In genomic region chr7:71560296-71560936, GRCm38 (mm10) we compare ENCODE assay signal across 23 mouse cellular contexts.
A peak's percentile ranks its signal among the peaks of the same experiment; 100 is the strongest.
DNase-seq lines count a peak whose midpoint lies in the region; ATAC-seq lines count a peak whose summit lies in the region.
"Had no signal": no experiment of that assay in that cellular context is flagged by ENCODE, and none has a peak within 500 bp of the region (broad histone marks: within the 10 kb centered on the region; RNA-seq: fewer than 3 reads in every experiment).

No protein-coding gene starts in this region.

- WGBS in heart, embryonic 12.5 days: 54% methylated on average over 2 of the region's 2 CpGs
- 12% methylated on average over 2 of the region's 2 CpGs for WGBS in limb, embryonic 11.5 days
- WGBS in limb, embryonic 10.5 days: 32% methylated on average over 2 of the region's 2 CpGs
- WGBS in forebrain, embryonic 14.5 days: 57% methylated on average over 2 of the region's 2 CpGs

- no peaks in the 10 kb centered on the region for H3K4me1 ChIP-seq in heart, embryonic 12.5 days (replicated peaks)
- peaks cover 10% of the 10 kb centered on the region for H3K4me1 ChIP-seq in limb, embryonic 11.5 days (ENCODE audit: control insufficient read depth, insufficient read depth, low read length)
- H3K4me1 ChIP-seq in limb, embryonic 10.5 days: peaks cover 24% of the 10 kb centered on the region
- no peaks in the 10 kb centered on the region for H3K4me1 ChIP-seq in forebrain, embryonic 14.5 days (ENCODE audit: control insufficient read depth, insufficient read depth, low read length)
- H3K4me1 ChIP-seq: heart, embryonic 13.5 days; hindbrain, embryonic 12.5 days; midbrain, embryonic 12.5 days had no signal

- H3K27ac ChIP-seq in heart, embryonic 12.5 days (ENCODE audit: poor library complexity, severe bottlenecking): no peak overlapping the region
- no peak overlapping the region for H3K27ac ChIP-seq in limb, embryonic 11.5 days (replicated peaks; ENCODE audit: low read depth, low read length)
- H3K27ac ChIP-seq in limb, embryonic 10.5 days: no peak overlapping the region
- H3K27ac ChIP-seq in forebrain, embryonic 14.5 days (ENCODE audit: low read depth, low read length): no peak overlapping the region
- H3K27ac ChIP-seq: heart, embryonic 13.5 days; hindbrain, embryonic 12.5 days; midbrain, embryonic 12.5 days had no signal

- no peak overlapping the region for H3K4me2 ChIP-seq in heart, embryonic 12.5 days
- no peak overlapping the region for H3K4me2 ChIP-seq in limb, embryonic 11.5 days (ENCODE audit: low read depth, severe bottlenecking)
- no peak overlapping the region for H3K4me2 ChIP-seq in forebrain, embryonic 14.5 days (ENCODE audit: low read length)
- H3K4me2 ChIP-seq: heart, embryonic 13.5 days; hindbrain, embryonic 12.5 days; midbrain, embryonic 12.5 days had no signal

- H3K9me3 ChIP-seq in heart, embryonic 12.5 days (replicated peaks): no peaks in the 10 kb centered on the region
- H3K9me3 ChIP-seq in limb, embryonic 11.5 days (ENCODE audit: control insufficient read depth, low read length): no peaks in the 10 kb centered on the region
- no peaks in the 10 kb centered on the region for H3K9me3 ChIP-seq in limb, embryonic 10.5 days (replicated peaks)
- H3K9me3 ChIP-seq in forebrain, embryonic 14.5 days (replicated peaks; ENCODE audit: control insufficient read depth, low read length): no peaks in the 10 kb centered on the region
- H3K9me3 ChIP-seq: heart, embryonic 13.5 days; hindbrain, embryonic 12.5 days; midbrain, embryonic 12.5 days had no signal

- ATAC-seq in heart, embryonic 12.5 days (ENCODE audit: insufficient number of reproducible peaks, low FRiP score): no peak
- ATAC-seq in limb, embryonic 11.5 days (ENCODE audit: insufficient number of reproducible peaks, low FRiP score, low TSS enrichment, low read depth): no peak; the same call in 1 of the 2 replicates
- no peak for ATAC-seq in erythroid progenitor cell, adult 5-6 weeks (replicated peaks; ENCODE audit: low FRiP score, poor library complexity, severe bottlenecking)
- no peak for ATAC-seq in forebrain, embryonic 14.5 days
- ATAC-seq: activated CD4-positive, CD25-positive, alpha-beta regulatory T cell, adult 4 months; forebrain, postnatal 0 days had no signal

- H3K4me3 ChIP-seq in heart, embryonic 12.5 days: no peak overlapping the region
- no peak overlapping the region for H3K4me3 ChIP-seq in limb, embryonic 11.5 days (ENCODE audit: low read depth, low read length)
- no peak overlapping the region for H3K4me3 ChIP-seq in limb, embryonic 10.5 days
- H3K4me3 ChIP-seq in forebrain, embryonic 14.5 days (ENCODE audit: low read depth, low read length): no peak overlapping the region
- H3K4me3 ChIP-seq: heart, embryonic 13.5 days; hindbrain, embryonic 12.5 days; midbrain, embryonic 12.5 days had no signal

- H3K9ac ChIP-seq in heart, embryonic 12.5 days: no peak overlapping the region
- H3K9ac ChIP-seq in limb, embryonic 11.5 days (ENCODE audit: low read length): no peak overlapping the region
- H3K9ac ChIP-seq in forebrain, embryonic 14.5 days (ENCODE audit: low read length): no peak overlapping the region
- H3K9ac ChIP-seq: forebrain, postnatal 0 days; heart, embryonic 13.5 days; hindbrain, embryonic 12.5 days; midbrain, embryonic 12.5 days had no signal

- H3K36me3 ChIP-seq in heart, embryonic 12.5 days: no peaks in the 10 kb centered on the region
- no peaks in the 10 kb centered on the region for H3K36me3 ChIP-seq in limb, embryonic 11.5 days (ENCODE audit: control insufficient read depth, insufficient read depth, low read length)
- H3K36me3 ChIP-seq in limb, embryonic 10.5 days: no peaks in the 10 kb centered on the region
- no peaks in the 10 kb centered on the region for H3K36me3 ChIP-seq in forebrain, embryonic 14.5 days (ENCODE audit: control insufficient read depth, insufficient read depth, low read length)
- H3K36me3 ChIP-seq: G1E; heart, embryonic 13.5 days; hindbrain, embryonic 12.5 days; midbrain, embryonic 12.5 days had no signal

- H3K27me3 ChIP-seq in heart, embryonic 12.5 days (replicated peaks): no peaks in the 10 kb centered on the region
- H3K27me3 ChIP-seq in limb, embryonic 11.5 days (ENCODE audit: control insufficient read depth, insufficient read depth, low read length): no peaks in the 10 kb centered on the region
- no peaks in the 10 kb centered on the region for H3K27me3 ChIP-seq in limb, embryonic 10.5 days (ENCODE audit: low read depth, poor library complexity, severe bottlenecking)
- no peaks in the 10 kb centered on the region for H3K27me3 ChIP-seq in forebrain, embryonic 14.5 days (replicated peaks; ENCODE audit: control insufficient read depth, insufficient read depth, low read length)
- H3K27me3 ChIP-seq: CH12.LX; heart, embryonic 13.5 days; hindbrain, embryonic 12.5 days; midbrain, embryonic 12.5 days had no signal

- DNase-seq in heart, adult 18-20 months: peak; percentile 22 to 29
- DNase-seq in limb, embryonic 11.5 days (ENCODE audit: low spot score): peak; percentile 44
- DNase-seq in limb, embryonic 10.5 days (ENCODE audit: low spot score): no peak
- peak; percentile 40 for DNase-seq in Muller cell, postnatal 12 days (ENCODE audit: inconsistent ontology term)
- DNase-seq in forelimb bud, embryonic 11.5 days (ENCODE audit: low read depth, low spot score): peak; percentile 60
- DNase-seq in forebrain, embryonic 14.5 days (ENCODE audit: low spot score): no peak
- DNase-seq: adrenal gland, postnatal 10 days; cerebellum, adult 2 months; cerebellum, postnatal 25 days; forebrain, postnatal 0 days; heart, postnatal 14 days; kidney, adult 2 months; kidney, postnatal 25 days; thymus, adult 2 months; thymus, postnatal 4 days had no signal

Comparison
In these comparisons a context has a peak if more than half of its experiments do, and no peak if none do; other contexts are left out.
1. DNase-seq: peak in heart, adult 18-20 months (2 of 2), limb, embryonic 11.5 days (single experiment), Muller cell, postnatal 12 days (single experiment) and forelimb bud, embryonic 11.5 days (single experiment); none in limb, embryonic 10.5 days (single experiment) and forebrain, embryonic 14.5 days (single experiment).